Mouse (Mus musculus) retina, adult 2 months (tissue): Measurements from ENCODE around the gene Tmed2.
"Not testable (repeated sequence)": the region's sequence is repeated elsewhere in the genome, so short reads cannot be mapped to it uniquely, and the experiment has no call there.

Experiments used
- DNase-seq: peaks from one replicate; pipeline ENCODE4 v3.0.0-alpha.2; 2012; ENCODE audit warnings: low read depth, low spot score

The Tmed2 gene

DNA sequence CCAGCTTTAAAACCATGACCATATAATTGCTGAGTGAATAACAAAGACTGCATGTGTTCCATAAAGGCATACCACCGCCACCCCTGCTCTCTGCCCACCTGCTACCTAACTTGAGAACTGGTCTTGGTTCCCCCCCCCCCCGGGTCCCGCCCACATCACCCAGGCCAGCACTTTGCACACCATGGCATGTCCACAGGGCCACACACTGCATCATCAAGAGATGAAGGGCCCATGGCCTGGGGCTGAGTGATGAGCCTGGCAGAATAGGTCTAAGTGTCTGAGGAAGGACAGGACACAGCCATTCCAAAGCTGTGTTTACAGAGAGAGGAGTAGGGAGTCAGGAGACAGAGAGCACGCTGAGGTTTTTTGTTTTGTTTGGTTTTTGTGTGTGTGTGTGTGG, 12.1 kb upstream of the Tmed2 start:
- DNase-seq, result no peak

DNA sequence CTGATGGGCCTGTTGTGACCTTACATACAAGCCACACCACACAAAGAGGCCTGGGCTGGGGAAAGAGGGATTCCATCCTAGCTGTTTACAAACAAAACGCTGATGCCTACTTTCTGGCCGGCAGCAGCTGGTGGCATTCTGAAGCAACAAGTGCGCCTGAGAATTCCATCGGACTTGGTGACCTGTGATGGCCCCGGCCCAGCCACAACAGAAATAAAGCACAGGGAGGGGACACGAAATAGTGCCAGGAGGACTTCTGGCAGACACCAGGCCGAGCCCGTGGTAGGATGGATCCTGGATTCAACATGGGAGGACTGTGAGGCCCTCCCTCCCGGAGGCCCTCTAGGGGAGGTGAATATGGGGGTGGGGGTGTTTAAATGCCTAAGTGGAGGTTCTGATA, 11.7 kb upstream of the Tmed2 start:
- no peak for DNase-seq

GRCm38 (mm10) chr5:124529191-124529651, 11.3 kb upstream of the Tmed2 start:
- DNase-seq, result no peak

DNA sequence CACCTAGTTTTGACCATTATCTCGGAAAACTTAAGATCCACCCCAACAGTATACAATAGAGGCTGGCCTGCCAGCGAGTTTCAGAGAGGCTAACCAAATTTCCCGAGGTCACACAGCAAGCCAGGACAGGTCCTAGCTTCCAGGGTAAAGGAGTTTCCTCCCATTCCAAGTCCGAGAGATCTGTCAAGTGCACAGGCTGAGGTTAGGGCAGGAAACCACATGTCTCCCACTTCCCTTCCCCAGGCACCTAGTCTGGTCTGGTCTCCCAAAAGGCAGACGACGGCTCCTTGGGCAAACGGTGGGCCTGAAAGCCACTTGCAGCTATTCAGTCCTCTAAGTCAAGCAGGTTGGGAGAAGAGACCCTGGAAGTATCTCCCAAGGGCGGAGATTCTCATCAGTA, 10.8 kb upstream of the Tmed2 start:
- no peak for DNase-seq

- DNase-seq, result no peak
Observed at GRCm38 (mm10) chr5:124530655-124531582, 9.6 kb upstream of the Tmed2 start, which contains the start of gene Rilpl1. TSS of gene Rilpl1 (minus strand) at chr5:124531391.

GRCm38 (mm10) chr5:124531583-124531930, 8.9 kb upstream of the Tmed2 start:
- DNase-seq, result no peak

DNA sequence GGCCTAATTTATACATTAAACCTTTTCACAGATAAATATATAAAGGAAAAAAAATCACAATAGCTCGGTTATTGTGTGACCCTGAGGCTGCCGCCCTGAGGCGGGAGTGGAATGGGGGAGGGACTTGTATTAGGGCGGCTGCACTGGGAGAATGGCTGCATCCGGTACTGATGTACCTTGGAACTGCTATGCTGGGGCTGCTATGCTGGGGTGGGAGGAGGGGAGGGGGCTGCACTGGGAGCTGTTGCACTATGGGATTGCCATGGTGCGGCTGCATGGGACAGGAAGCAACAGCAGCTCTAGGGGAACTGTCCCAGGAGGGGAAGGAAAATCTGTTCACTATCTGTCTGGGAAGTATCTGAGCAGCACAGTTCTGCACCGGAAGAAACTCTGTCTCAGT, 8.0 kb upstream of the Tmed2 start:
- DNase-seq, result no peak

DNA sequence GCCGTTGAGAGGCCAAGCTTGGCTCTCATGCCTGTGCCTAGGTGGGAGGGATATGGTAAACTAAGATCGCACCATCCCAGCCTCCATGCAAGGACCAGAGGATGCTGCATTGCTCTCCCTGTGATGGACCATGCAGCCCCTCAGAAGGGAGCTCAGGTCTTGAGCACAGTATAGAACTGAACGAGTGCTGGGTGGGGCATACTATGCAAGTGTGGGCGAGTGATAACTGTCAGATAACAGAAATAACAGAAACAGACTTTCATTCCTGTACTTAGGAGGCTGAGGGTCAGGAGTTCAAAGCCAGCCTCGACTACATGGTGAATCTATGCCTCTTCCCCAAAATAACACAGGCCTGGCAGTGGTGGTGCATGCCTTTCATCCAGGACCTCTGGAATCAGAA, 5.5 kb upstream of the Tmed2 start:
- no peak for DNase-seq

- DNase-seq, result no peak
Observed at GRCm38 (mm10) chr5:124536776-124537175, 3.7 kb upstream of the Tmed2 start.

DNA sequence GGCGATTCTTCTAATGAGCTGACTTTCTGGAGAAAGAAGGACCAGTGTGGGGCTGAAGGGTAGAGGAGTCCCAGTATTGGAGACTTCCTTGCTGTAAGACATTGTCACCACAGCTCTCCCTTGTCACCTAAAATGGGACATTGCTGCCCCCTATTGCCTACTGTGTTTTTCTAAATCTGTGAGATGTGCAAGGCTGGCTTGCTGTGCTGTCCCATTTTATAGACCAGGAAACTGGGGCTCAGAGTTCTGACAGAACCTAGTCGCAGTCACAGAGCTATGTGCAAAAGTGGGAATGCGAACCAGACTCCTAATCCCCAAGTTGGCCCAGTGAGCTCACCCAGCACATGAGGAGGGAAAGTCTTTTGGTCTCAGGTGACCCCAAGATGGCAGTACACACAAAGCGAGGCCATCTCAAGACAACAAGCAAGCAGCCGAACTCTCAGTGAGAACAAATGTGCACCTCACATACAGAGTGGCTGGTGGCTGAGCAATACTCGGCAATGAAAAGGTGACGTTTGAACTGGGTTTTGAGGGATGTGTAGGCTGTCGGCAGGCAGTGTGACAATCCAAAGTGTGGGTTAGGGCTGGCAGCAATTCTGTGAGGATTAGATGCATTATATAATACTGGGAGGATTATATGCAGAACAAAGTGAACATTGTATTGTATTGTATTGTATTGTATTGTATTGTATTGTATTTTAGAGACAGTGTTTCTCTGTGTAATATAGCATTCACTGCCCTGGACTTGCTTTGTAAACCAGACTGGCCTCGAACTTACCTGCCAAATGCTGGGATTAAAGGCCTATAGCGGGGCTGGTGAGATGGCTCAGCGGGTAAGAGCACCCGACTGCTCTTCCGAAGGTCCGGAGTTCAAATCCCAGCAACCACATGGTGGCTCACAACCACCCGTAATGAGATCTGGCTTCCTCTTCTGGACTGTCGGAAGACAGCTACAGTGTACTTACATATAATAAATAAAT, 1.4 kb upstream of the Tmed2 start:
- no peak for DNase-seq

GRCm38 (mm10) chr5:124539905-124540304, 590 bp upstream of the Tmed2 start:
- no peak for DNase-seq

DNA sequence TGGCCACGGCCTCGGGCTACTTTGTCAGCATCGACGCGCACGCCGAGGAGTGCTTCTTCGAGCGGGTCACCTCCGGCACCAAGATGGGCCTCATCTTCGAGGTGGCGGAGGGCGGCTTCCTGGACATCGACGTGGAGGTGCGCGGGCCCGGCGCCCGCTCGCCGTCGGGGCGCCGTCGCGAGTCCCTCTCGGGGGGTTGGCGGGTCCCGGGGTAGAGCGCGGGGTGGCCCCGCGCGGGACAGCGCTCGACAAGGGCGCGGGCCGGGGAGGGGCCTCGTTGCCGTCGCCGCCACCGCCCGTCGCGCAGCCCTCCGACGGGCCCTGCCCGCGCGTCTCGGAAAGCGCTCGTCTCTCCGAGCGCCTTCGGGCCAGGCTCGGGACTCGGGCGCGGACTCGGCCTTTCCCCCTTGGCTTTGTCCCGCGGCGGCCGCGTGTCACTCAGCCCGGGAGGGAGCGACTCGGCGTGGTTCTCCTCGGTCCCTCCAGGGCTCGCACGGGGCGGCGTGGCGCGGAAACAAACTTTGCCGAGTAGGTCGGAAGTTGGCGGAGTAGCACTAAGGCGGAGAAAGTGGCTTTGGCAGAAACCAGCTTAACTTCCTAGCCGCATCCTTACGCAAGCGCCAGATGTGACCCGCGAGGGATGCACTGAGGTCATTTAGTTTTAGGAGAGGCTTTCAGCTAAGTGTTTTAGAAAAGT, 558 bp downstream of the Tmed2 start:
- DNase-seq, result no peak

GRCm38 (mm10) chr5:124541602-124541973, 1.1 kb downstream of the Tmed2 start:
- DNase-seq, result no peak

DNA sequence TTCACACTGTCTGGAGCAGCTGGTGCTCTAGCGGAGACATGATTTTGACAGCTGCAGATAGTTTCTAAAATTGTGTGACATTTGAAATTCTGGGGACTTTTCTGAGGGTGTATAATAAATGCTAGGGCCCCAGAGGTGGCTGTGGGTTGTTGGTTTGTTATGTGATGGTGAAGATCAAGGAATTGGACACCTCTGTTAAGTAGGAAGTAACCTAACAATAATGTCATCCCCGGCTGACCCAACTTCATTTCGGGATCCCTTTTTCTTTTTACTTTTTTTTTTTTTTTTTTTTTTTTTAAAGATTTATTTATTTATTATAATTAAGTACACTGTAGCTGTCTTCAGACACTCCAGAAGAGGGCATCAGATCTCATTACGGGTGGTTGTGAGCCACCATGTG, 10.2 kb downstream of the Tmed2 start:
- DNase-seq, result not testable (repeated sequence)

GRCm38 (mm10) chr5:124551349-124552093, 11.0 kb downstream of the Tmed2 start:
- not testable (repeated sequence) for DNase-seq

DNA sequence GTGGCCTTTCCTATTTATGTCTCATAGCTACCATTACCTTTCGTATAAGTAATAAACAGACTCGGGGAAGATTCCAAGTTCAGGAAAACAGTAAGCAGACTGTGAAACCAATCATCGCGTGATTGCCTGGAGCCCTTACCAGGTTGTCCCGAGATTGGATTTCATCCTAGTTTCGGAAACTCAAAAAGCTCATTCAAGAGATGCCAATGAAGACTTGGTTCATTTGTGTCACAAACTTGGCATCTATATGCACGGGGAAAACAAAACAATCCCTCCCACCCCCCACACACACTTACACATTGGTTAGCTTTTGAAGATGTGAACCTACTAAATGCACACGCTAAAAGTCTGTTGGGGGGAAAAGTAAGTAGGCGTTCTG, 11.6 kb downstream of the Tmed2 start:
- no peak for DNase-seq

DNA sequence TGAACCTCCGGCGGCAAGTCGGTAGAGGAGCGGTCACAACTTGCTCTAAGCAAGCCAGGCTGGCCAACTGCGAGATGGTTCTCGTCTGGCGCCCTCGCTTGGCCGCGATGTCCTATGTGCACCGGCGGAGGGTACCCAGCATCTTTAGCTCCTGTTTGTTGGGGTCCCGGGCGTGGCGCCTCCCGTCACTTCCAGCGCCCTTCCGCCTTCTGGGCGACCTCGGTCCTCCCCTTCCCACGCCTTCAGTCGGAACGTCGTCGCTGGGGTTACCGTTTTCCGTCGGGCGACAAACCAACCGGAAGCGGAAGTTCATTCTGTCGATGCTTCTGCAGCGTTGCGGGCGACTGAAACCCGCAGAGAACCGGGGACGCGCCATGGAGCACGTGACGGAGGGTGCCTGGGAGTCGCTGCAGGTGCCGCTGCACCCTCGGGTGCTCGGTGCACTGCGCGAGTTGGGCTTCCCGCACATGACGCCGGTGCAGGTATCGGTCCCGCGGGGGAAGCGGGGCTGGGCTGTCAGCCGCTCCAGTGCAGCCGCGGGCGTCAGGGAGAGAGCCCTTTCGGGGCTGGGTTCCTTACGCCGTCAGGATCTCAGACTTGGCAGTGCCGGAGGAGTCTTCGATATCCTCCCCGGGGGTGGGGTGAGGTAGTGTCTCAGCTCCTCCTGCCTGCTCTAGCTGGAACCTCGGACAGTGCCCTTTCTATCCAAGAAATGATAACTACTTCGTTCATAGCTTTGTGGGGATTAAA, 12.2 kb downstream of the Tmed2 start, which contains the start of gene Ddx55:
Gene Ddx55, plus strand, starts transcription at position 307 of the 750 bp plus-strand sequence.
- peak; percentile 76 for DNase-seq

DNA sequence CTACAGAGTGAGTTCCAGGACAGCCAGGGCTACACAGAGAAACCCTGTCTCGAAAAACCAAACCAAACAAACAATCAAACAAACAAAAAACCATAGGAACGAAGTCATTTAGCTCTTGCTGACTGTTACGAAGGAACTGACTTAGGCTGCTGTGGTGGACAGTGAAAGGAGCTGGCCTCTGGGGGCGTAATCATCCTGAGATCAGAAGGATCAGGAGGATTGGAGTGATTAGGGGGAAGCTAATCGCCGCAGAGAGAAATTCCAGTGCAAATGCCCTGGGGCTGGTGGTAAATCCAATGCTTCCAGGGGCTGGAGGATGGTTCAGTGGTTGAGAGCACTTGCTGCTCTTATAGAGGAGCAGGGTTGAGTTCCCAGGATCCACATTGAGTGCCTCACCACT, 13.1 kb downstream of the Tmed2 start:
- DNase-seq, result no peak

GRCm38 (mm10) chr5:124555145-124555544, 14.7 kb downstream of the Tmed2 start:
- no peak for DNase-seq

DNA sequence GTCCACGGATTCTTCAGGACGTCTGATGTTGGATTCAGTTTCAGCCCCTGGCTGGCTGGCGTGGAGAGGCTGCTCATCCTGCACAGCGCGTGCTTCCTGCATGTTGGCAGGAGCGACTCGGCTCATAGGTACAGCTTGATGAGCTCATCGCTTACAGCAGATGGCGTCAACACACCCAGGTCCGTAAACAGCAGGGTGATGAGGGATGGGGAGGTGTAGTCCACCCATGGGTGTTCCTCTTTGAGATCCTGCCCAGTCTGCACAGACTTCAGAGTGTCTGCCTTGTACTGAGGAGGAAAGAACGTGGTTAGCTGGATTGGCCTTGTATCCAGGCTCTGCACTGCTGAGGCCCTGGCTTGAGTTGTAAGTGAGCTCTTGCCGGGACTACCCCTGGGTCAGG, 30.6 kb downstream of the Tmed2 start:
- DNase-seq, result no peak
